Mouse (Mus musculus) G1E (cell line): ENCODE results near the gene Prrx2.

ENCODE experiments used
- CTCF ChIP-seq: IDR thresholded peaks from 2 replicates; pipeline ENCODE4 v1.5.1; 2012; ENCODE audit warnings: low read depth, low read length, inconsistent platforms, mixed read lengths
- GATA2 ChIP-seq: IDR thresholded peaks from 2 replicates; pipeline ENCODE4 v1.6.1; 2012; ENCODE audit warnings: low read depth, low read length, inconsistent platforms, borderline replicate concordance
- POLR2AphosphoS5 ChIP-seq: IDR thresholded peaks from 2 replicates; pipeline ENCODE4 v1.6.1; 2012; ENCODE audit warnings: low read depth, low read length, inconsistent platforms; ENCODE audit not compliant: insufficient replicate concordance
- TAL1 ChIP-seq: conservative IDR thresholded peaks from 2 replicates; pipeline ENCODE4 v1.6.1; 2012; ENCODE audit warnings: low read depth, low read length, inconsistent platforms, mixed read lengths

DNA sequence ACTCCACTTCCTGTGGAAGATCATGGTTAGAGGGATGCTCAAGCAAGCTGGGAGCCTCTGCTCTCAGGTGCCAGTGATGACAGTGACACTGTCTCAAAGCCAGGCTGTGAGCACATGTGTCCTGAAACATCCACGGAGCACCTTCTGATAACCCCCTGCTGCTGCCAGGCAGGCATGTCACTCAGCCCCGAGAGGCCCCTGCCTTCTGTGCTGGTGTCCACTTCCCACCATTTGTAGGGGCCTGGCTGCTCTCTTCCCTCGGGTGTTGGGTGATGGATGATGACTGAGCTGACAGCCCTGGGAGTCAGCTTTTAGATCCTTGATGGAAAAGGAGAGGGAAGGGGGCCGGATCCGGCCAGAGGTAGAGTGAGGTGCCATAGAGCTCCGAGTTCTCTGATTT, 12.0 kb downstream of the Prrx2 start:
- TF ChIP-seq TAL1 (no peak), CTCF (no peak), GATA2 (no peak), POLR2AphosphoS5 (no peak)
